Mouse (Mus musculus): ENCODE measurements around the gene Gm17334.
"Not testable (repeated sequence)": the region's sequence is repeated elsewhere in the genome, so short reads cannot be mapped to it uniquely, and the experiment has no call there.

The Gm17334 gene

DNA sequence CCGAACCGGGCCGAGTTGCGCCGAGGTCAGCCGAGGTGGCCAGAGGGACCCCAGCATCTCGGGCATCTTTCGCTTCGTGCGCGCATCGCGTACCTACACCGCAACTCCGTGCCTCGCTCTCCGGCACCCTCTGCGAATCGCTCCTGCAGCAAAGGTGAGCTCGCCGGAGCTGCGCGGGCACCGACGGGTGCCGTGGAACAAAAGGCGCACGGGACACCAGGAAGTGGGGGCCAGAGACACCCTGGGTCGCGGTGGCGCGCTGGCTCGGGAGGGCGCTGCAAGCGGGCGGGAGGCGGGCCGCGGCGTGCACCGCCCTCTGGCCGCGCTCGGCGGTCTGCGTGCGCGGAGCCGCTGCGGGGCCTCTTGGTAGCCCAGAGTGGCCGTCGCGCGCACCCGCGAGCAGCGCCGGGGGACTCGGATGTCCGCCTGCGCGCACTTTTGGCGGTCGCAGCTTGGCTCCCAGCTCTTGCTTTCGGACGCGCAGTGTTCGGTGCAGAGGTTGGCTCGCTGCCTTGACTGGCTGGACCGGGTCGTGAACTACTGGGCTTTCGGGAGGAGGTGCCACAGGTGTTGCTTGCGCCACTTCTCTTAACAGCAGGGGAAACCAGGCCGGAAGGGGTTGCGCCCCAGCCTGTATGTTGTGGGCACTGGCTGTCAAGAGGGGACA, 2.7 kb downstream of the Gm17334 start:
- peak; percentile 87 for DNase-seq

DNA sequence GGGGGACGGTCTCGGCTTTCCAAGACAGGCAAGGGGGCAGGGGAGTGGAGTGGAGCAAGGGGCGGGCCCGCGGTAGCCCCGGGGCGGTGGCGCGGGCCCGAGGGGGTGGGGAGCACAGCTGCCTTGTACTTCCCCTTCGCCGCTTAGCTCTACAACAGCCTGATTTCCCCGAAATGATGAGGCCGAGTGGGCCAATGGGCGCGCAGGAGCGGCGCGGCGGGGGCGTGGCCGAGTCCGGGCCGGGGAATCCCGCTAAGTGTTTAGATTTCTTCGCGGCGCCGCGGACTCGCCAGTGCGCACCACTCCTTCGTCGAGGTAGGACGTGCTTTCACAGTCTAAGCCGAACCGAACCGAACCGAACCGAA, 3.2 kb downstream of the Gm17334 start, which contains the start of gene Irf1:
TSS of gene Irf1 (plus strand) at position 255 of the 365 bp plus-strand sequence.
- DNase-seq, result peak; percentile 92

DNA sequence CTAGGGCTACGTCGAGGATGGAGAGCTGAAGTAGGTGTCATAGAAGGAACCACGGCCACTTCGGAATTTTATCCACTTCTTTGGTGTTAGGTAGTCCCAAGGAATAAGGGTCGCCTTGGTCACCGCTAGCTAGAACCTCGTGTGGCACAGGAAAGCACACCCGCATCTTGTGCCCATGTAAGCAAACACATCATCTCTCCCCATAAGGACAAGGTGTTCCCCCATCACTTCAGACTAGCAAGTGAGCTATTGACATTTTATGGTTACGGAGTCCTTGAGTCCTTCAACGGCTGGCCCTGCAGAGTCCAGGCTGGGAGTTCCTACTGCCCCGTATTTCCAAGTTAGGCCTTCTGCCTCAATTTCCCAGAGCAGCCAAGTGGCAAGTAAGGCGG, 3.8 kb downstream of the Gm17334 start:
- no peak for DNase-seq

GRCm38 (mm10) chr11:53768422-53769184, 4.4 kb downstream of the Gm17334 start:
- DNase-seq, result no peak

DNA sequence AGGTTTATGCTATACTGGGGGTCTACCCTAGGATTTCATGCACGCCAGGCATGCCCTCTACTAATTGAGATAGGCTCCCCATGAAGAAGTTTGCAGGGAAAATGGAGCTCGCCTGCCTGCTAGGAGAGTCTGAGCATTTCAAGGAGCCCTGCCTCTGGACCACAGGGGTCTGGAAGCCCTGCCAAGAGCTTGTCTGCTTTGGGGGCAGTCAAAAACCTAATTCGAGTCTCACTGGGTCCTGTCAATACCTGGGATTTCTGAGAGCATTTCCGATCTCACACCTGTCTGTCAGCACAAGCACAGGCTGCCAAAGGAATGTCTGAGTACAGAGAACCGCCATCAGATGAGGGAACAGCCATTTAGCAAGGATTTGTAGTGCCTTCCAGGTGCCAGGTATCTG, 8.4 kb downstream of the Gm17334 start:
- no peak for DNase-seq

- peak; percentile 84 for DNase-seq
Measured at GRCm38 (mm10) chr11:53763496-53764140, 9.4 kb downstream of the Gm17334 start.

GRCm38 (mm10) chr11:53762827-53763495, 10.0 kb downstream of the Gm17334 start:
- DNase-seq, result peak; percentile 63

DNA sequence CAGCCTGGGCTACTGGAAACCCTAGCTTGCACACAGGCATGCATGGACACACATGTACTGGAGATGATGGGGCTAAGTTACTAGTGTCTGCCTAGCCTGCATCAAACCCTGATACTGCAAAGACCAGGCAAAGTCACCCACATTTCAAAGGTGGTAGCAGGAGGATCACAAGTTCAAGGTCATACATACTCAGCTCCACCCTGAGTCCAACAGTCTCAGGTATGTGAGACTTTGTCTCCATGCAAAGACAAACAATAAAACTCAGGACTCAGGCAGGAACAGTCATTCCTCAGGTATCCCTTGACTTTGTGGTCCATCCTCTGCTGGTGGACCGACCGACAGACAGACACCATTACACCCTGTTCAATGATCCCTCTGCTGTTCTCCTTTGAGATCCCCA, 10.6 kb downstream of the Gm17334 start:
- no peak for DNase-seq

DNA sequence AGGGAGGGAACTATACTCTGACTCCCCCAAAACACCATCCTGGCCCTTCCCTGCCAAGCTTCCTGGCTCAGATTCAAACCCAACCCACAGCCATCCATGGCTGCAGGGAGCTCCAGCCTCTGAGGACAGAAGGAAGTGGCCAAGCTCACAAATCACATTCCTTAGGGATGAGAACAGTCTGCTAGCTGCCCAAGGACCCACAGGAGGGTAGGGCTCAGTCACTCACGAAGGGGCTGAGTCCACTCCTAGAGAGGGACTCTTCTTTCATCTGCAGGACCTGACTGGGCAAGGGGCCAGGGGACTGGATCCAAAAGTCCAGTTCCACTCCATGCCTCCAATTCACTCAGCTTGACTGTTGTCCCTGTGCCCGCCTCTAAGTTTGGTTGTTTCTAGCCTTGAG, 11.2 kb downstream of the Gm17334 start:
- DNase-seq, result no peak

DNA sequence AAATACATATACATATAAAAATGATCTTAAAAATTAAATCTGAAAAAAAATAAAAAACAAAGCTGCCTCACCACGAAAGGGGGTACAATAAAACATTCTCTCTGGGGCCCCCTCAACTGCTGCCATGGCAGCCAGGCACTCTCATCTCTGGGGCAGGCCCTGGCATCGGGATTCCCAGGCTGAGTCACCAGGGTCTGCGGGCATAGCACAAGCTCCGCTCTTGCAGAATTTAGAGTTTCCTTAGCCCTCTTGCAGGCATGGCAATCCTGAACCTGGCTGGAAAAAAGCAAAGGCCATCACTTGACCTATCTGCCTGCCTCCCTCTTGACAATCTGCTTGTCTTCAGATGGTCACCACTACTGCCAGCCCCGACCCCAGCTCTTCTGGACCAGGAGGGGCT, 11.7 kb downstream of the Gm17334 start:
- DNase-seq, result no peak

GRCm38 (mm10) chr11:53759545-53760406, 13.2 kb downstream of the Gm17334 start:
- DNase-seq, result no peak

- peak; percentile 33 for DNase-seq
Measured at GRCm38 (mm10) chr11:53758791-53759351, 14.1 kb downstream of the Gm17334 start.

- not testable (repeated sequence) for DNase-seq
Measured at GRCm38 (mm10) chr11:53758033-53758432, 15.0 kb downstream of the Gm17334 start.

GRCm38 (mm10) chr11:53757612-53758011, 15.4 kb downstream of the Gm17334 start:
- DNase-seq, result no peak

GRCm38 (mm10) chr11:53755011-53755595, 17.9 kb downstream of the Gm17334 start:
- DNase-seq, result no peak

DNA sequence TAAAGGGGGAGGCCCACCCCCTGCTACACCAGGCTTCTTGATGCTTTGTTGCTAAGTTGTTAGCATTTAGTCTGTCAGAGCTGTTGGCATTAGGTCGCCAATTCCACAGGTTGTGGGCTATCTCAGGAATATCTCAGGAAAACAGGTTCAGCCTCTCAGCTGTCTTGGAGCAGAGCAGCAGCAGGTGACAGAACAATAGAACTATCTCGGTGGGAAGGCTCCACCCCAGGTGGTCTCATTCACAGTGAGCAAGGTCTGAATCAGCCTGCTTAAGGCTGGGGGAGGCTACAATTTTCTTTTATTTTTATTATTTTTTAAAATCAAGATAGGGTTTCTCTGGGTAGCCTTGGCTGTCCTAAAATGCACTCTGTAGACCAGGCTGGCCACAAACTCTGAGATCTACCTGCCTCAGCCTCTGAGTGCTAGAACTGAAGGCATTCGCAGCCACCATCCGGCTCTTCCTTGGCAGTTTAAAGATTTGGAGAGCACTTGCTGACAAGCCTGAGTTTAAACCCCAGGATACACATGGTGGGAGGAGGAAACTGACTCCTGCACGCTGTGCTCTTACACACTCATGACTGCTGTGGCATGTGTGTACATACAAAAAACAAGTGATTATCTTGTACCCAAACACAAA, 23.2 kb downstream of the Gm17334 start:
- DNase-seq, result no peak

DNA sequence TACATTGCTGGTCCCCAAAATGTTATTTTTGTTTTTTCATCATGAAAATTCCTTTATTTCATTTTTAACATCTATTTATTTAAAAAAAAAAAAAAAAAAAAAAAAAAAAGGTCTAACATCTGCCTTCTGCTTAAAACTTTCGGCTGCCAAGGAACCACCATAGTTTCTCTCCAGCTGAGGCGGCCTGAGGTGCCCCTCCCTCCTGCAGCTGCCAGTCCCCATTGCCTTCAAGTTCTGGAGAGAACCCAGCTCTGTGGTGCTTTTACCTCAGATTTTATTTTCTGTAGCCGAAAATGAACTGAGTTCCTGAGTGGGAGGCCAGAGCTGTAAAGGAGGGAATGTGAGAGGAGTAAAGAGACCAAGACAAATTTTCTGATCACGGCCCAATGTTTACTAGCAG, 23.7 kb downstream of the Gm17334 start:
- no peak for DNase-seq

GRCm38 (mm10) chr11:53748614-53749013, 24.4 kb downstream of the Gm17334 start:
- DNase-seq, result no peak

DNA sequence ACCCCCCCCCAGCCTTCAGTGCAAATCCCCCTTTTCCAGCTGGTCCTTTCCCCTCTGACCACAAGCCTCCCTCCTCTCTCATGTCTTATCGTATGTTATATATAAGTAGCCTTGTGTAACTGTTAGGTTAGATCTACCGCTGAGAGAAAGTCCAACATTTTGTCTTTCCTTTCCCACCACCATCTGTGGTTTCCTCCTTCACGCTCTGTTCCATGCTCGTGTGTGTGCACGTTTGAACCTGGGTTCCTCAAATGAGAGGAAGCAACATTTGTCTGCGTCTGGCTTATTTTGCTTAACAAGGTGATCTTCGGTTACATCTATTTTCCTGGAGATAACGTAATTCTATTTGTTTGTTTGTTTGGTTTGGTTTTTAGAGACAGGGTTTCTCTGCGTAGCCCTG, 25.0 kb downstream of the Gm17334 start:
- DNase-seq, result no peak

DNA sequence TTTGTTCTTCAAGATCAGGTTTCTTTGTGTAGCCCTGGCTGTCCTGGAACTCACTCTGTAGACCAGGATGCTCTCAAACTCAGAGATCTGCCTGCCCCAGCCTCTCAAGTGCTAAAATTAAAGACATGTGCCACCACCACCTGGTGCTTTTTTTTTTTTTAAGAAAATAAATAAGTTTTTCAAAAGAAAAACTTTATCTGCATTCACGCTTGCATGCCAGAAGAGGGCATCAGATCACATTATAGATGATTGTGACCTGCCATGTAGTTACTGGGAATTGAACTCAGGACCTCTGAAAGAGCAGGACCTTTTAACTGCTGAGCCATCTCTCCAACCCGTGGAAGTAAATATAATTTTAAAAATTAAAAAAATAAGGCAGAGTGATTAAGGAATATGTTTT, 27.7 kb downstream of the Gm17334 start:
- DNase-seq, result no peak

- DNase-seq, result no peak
Measured at GRCm38 (mm10) chr11:53742353-53742752, 30.6 kb downstream of the Gm17334 start.

Data from embryo, embryonic 11 days (tissue).